Mouse (Mus musculus) splenic B cell, adult 2 months (primary cell): ENCODE data around the gene Duxbl3.
A peak's percentile ranks its signal among the peaks of the same experiment; 100 is the strongest.
"Not testable (repeated sequence)": the region's sequence is repeated elsewhere in the genome, so short reads cannot be mapped to it uniquely, and the experiment has no call there.

Experiments
- DNase-seq: peaks from one replicate; pipeline ENCODE4 v3.0.0-alpha.2; 2011; ENCODE audit warnings: low read depth, low spot score
- H3K27me3 ChIP-seq: 2 replicates; pipeline ENCODE4 v1.6.1; 2012; ENCODE audit warnings: mild to moderate bottlenecking, low read length, moderate library complexity, mixed read lengths; ENCODE audit not compliant: control insufficient read depth, poor library complexity, insufficient read depth, severe bottlenecking
- H3K36me3 ChIP-seq: 2 replicates; pipeline ENCODE4 v1.6.1; 2012; ENCODE audit warnings: mild to moderate bottlenecking, low read length, moderate library complexity, mixed read lengths; ENCODE audit not compliant: control insufficient read depth, poor library complexity, insufficient read depth, severe bottlenecking

Duxbl3 gene

DNA sequence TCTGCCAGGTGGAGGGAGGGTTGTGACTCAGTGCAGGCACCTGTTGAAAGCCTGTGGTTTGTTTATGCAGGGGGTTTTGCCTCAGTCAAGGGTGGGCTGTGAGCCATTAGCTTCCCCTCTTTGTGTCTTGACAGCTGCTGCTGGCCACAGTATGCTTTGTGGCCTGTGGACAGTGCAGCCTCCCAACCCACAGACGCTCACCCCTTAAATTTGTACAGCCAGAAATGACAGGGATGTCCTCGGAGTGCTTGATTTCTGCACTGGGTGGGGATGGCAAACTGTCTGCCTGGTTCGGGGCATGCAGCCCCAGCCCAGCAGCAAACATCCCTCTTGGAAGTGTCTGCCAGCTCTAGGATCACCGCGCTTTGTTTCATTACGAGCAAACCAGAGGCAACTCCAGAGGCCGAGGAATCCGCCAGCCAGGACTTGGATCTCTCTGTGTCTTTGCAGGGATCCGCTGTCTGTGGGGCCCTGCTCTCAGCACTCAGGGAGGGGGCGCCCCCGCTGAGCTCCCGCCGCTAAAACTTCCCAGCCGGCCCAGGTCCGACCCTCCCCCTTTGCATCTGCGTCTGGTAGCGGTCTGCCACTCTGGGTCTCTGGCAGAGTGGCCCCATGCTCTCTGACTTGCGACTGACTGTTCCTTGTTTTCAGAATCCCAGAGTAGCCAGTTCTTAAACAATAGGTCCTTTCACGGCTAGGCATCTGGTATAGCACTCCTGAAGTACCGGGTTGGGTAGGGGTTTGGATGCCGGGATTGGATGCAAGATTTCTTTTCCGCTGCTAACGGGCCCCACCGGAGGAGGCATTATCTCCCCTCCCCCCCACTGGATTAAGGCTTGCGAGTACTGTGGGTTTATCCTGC is at the start of gene Duxbl3:
Duxbl3 (plus strand) TSS at position 207 of the 862 bp plus-strand sequence.
- not testable (repeated sequence) for DNase-seq, H3K36me3 ChIP-seq, H3K27me3 ChIP-seq

- DNase-seq, H3K36me3 ChIP-seq, H3K27me3 ChIP-seq: not testable (repeated sequence)
Observed at GRCm38 (mm10) chr14:26216233-26217000, 41.3 kb upstream of the Duxbl3 start.

DNA sequence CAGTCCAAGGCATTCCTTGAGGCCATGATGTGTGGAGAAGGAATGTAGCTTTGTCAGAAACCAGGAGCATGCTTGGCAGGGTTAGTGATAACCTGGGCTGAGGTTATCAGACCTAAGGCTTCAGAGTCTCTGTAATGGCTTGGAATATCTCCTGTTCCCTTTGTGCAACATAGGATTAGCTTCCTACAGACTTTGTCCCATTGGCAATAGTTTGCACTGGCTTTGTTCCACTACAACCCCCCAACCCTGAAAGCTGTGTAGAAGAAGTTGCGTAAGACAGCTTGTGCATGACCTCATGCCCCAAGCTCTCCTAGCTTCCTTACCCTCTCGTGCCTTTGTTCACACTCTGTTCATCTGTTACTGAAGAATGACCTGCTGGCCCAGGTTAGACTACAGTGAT is 20.6 kb upstream of the Duxbl3 start:
- not testable (repeated sequence) for DNase-seq

GRCm38 (mm10) chr14:26258729-26259128 is 967 bp downstream of the Duxbl3 start:
- DNase-seq, H3K36me3 ChIP-seq, H3K27me3 ChIP-seq: not testable (repeated sequence)

More for the DNA sequence above, 20.6 kb upstream of the Duxbl3 start:
- H3K27me3 ChIP-seq, H3K36me3 ChIP-seq: not testable (repeated sequence)

DNA sequence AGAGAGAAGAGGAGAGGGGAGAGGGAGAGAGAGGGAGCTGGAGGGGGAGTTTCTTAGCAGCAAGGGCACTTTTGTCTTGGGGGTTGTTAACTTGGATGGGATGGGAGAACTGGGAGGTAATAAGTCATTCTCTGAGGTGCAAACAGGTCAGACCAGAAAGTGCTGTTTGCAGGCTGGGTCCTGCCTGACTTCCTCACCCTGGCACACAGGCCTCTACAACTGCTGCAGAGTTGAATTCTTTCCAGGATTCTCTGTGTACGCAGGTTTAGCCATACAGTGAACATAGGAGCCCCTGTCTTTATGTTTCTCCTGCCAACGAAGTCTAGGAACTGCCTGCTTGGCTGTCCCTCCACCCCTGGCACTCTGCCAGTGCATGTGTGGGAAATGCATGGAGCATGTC is 29.0 kb downstream of the Duxbl3 start:
- not testable (repeated sequence) for DNase-seq

GRCm38 (mm10) chr14:26293859-26294258 is 36.1 kb downstream of the Duxbl3 start:
- no peak for DNase-seq
- no peaks in the 10 kb centered on the region for H3K36me3 ChIP-seq
- no peaks in the 10 kb centered on the region for H3K27me3 ChIP-seq

More for the DNA sequence above, 29.0 kb downstream of the Duxbl3 start:
- H3K36me3 ChIP-seq, H3K27me3 ChIP-seq: not testable (repeated sequence)

- Histone ChIP-seq H3K36me3 (no peaks in the 10 kb centered on the region), H3K27me3 (no peaks in the 10 kb centered on the region)
- DNase-seq, result no peak
Observed at GRCm38 (mm10) chr14:26297055-26297454, 39.3 kb downstream of the Duxbl3 start.

- no peak for DNase-seq
- H3K36me3 ChIP-seq, result no peaks in the 10 kb centered on the region
- H3K27me3 ChIP-seq, result no peaks in the 10 kb centered on the region
Observed at GRCm38 (mm10) chr14:26297484-26297883, 39.7 kb downstream of the Duxbl3 start.

- DNase-seq, result peak; percentile 34
- H3K36me3 ChIP-seq, result no peaks in the 10 kb centered on the region
- H3K27me3 ChIP-seq, result no peaks in the 10 kb centered on the region
Observed at GRCm38 (mm10) chr14:26303111-26303510, 45.3 kb downstream of the Duxbl3 start.

- H3K36me3 ChIP-seq, result no peaks in the 10 kb centered on the region
- H3K27me3 ChIP-seq, result no peaks in the 10 kb centered on the region
- peak; percentile 36 for DNase-seq
Observed at GRCm38 (mm10) chr14:26306032-26306431, 48.3 kb downstream of the Duxbl3 start.

DNA sequence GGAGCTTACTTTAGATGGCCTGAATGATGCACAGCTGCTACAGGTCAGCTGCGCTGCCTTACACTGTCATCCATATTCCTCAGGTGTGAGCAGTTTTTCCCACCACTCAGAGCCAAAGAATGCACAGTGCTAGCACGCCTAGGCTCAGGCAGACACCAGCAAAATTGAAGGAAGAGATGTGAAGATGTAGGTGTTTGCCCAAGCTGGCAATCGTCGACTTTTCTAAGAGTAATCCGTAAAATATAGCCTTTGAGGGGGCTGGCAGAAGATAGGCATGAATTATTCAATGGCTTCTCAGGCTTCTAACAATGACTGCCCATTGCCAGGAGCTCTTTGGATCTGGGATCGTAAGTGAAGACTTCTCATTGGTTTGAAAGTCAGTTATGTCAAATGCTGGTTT is 51.1 kb downstream of the Duxbl3 start:
- DNase-seq, result no peak
- no peaks in the 10 kb centered on the region for H3K27me3 ChIP-seq
- no peaks in the 10 kb centered on the region for H3K36me3 ChIP-seq

DNA sequence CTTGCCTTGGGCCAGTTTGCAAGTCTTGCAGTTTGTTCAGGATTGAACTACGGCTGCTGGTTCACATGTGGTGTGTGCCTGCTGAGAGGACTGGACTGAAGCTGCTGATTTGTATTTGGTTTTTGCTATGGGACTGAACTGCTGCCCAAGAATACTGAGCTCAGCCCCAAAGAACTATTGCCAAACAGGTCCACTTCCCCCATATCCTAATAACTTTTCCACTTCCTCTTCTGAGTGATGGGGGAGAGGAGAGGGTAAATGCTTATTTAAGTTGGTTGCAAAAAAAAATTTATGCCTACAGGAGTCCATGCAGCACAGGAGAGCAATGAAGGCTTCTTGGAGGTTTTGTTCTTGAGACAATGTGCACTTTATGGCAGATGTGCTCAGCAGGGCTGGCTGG is 51.7 kb downstream of the Duxbl3 start:
- no peaks in the 10 kb centered on the region for H3K27me3 ChIP-seq
- no peak for DNase-seq
- H3K36me3 ChIP-seq, result no peaks in the 10 kb centered on the region

DNA sequence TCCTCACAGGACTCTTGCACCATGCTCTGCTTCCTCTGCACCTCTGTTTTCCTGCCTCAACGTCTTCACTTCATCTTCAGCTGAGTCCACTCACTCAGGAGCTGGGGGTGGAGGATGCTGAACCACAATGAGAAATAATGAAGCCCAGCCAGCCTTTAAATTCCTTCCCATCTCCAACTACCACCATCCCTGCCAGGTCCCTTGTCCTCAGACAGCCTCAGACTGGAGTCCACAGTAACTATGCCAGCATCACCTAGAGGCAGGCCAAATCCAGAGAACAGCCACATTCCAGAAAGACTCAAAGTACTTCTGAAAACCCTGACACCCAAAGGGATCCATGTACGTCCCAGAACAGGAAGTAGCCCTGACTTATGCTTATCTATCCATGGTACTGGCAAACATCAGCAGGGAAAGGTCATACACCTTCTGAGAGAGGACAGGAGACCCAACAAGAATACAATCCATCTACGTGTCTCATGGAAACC is 58.5 kb downstream of the Duxbl3 start:
- no peaks in the 10 kb centered on the region for H3K36me3 ChIP-seq
- no peaks in the 10 kb centered on the region for H3K27me3 ChIP-seq
- no peak for DNase-seq
